Comparison of ENCODE assay signal across 17 mouse cellular contexts in the genomic region with DNA sequence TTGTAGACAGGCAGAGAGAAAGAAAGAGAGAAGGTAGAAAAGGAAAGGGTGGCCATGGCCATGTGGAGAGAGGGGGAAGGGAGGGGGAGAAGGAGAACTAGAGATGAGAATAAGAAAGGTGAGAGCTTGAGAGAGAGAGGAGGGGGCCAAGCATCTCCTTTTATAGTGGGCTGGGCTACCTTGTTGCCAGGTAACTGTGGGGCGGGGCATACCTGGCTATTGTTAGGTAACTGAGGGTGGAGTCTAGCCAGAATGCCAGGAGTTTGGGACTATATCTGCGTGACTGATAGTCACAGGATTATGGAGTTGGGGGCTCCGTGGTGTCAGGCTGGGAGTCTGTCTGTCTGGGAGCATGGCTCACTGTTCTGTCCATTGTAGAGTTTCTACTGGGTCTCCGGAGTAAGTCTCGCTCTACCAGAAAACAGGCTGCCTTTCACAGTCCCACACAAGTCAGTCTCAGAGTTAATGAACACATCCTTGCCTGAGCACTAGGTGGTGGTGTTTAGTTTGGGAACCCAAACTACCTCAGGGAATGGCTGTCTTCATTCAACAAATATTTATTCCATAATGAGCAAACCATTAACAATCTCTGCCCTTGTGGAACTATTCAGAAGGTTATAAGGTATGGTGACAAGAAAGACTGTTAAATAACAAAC. TPM values are rescaled to one million over a fixed set of nuclear protein-coding genes. Genes with fewer than 3 reads are reported as not detected.
DNase-seq lines count a peak whose midpoint lies in the region; ATAC-seq and TF ChIP-seq lines count a peak whose summit lies in the region.
"Had no signal": no experiment of that assay in that cellular context is flagged by ENCODE, and none has a peak within 500 bp of the region (broad histone marks: within the 10 kb centered on the region; RNA-seq: fewer than 3 reads in every experiment).

No protein-coding gene starts in this region.

- in situ Hi-C loops in Patski (cut with MboI; ENCODE audit: low pct_unique_long_range_greater_than_20kb), result no loop called here

- no peak overlapping the region for H3K9ac ChIP-seq in kidney, embryonic 15.5 days
- H3K9ac ChIP-seq in lung, postnatal 0 days (replicated peaks; ENCODE audit: low read depth), result no peak overlapping the region
- no peak overlapping the region for H3K9ac ChIP-seq in hindbrain, embryonic 16.5 days (ENCODE audit: low read depth, low read length)
- H3K9ac ChIP-seq in hindbrain, embryonic 11.5 days (ENCODE audit: low read depth, low read length), result no peak overlapping the region
- H3K9ac ChIP-seq: embryonic facial prominence, embryonic 15.5 days; hindbrain, embryonic 15.5 days; limb, embryonic 13.5 days; lung, embryonic 14.5 days; neural tube, embryonic 12.5 days had no signal

- WGBS in kidney, embryonic 15.5 days, result 75% methylated on average over 5 of the region's 5 CpGs
- WGBS in lung, postnatal 0 days, result 69% methylated on average over 5 of the region's 5 CpGs
- WGBS in hindbrain, embryonic 16.5 days, result 61% methylated on average over 5 of the region's 5 CpGs
- 60% methylated on average over 5 of the region's 5 CpGs for WGBS in hindbrain, embryonic 11.5 days

- H3K9me3 ChIP-seq in kidney, embryonic 15.5 days (replicated peaks), result 0 out of 2 replicates have a peak, but pooled peaks cover 4% of the 10 kb centered on the region
- H3K9me3 ChIP-seq in lung, postnatal 0 days (ENCODE audit: low read length), result peaks cover 5% of the 10 kb centered on the region; the same call in 1 of the 2 replicates
- peaks cover 6% of the 10 kb centered on the region; the same call in 1 of the 2 replicates for H3K9me3 ChIP-seq in hindbrain, embryonic 16.5 days (ENCODE audit: control insufficient read depth, low read length)
- no peaks in the 10 kb centered on the region for H3K9me3 ChIP-seq in hindbrain, embryonic 11.5 days (ENCODE audit: control insufficient read depth, low read length)
- H3K9me3 ChIP-seq: embryonic facial prominence, embryonic 15.5 days had no signal

- POLR2A ChIA-PET in Patski (lab: Charles Lee), result no interaction called here

- DNase-seq in kidney, adult 18-20 months, result peak; percentile 16
- DNase-seq in lung, postnatal 0 days (ENCODE audit: low spot score), result no peak
- DNase-seq in lung, postnatal 10 days, result no peak
- DNase-seq in Patski (ENCODE audit: low read depth, low spot score), result peak; percentile 24
- no peak for DNase-seq in hindbrain, embryonic 11.5 days (ENCODE audit: low spot score)
- DNase-seq: cerebellum, adult 8-10 months; lung, embryonic 14.5 days; right cerebral cortex, postnatal 25 days; thymus, adult 18-20 months had no signal

- TF ChIP-seq CTCF in lung, postnatal 0 days (IDR thresholded peaks at IDR 0.05), result peak; percentile 34
- peak; percentile 67 for TF ChIP-seq CTCF in Patski (IDR thresholded peaks at IDR 0.05)

- no peak for TF ChIP-seq EP300 in lung, postnatal 0 days (IDR thresholded peaks at IDR 0.05)

- ATAC-seq in kidney, embryonic 15.5 days (replicated peaks; ENCODE audit: low FRiP score), result no peak
- ATAC-seq in lung, postnatal 0 days, result no peak
- ATAC-seq in Patski, result peak; percentile 87
- no peak for ATAC-seq in hindbrain, embryonic 16.5 days
- no peak for ATAC-seq in hindbrain, embryonic 11.5 days (ENCODE audit: low FRiP score)
- ATAC-seq: midbrain, embryonic 16.5 days had no signal

- no peaks in the 10 kb centered on the region for H3K36me3 ChIP-seq in kidney, embryonic 15.5 days
- no peaks in the 10 kb centered on the region for H3K36me3 ChIP-seq in lung, postnatal 0 days (ENCODE audit: insufficient read depth, low read length)
- H3K36me3 ChIP-seq in hindbrain, embryonic 16.5 days (ENCODE audit: control insufficient read depth, insufficient read depth, low read length), result no peaks in the 10 kb centered on the region
- no peaks in the 10 kb centered on the region for H3K36me3 ChIP-seq in hindbrain, embryonic 11.5 days (ENCODE audit: control insufficient read depth, insufficient read depth, low read length)
- H3K36me3 ChIP-seq: embryonic facial prominence, embryonic 15.5 days; hindbrain, embryonic 15.5 days; neural tube, embryonic 12.5 days had no signal

- no peak overlapping the region for H3K4me3 ChIP-seq in kidney, embryonic 15.5 days (replicated peaks)
- no peak overlapping the region for H3K4me3 ChIP-seq in lung, postnatal 0 days (ENCODE audit: low read depth, low read length)
- no peak overlapping the region for H3K4me3 ChIP-seq in hindbrain, embryonic 16.5 days (ENCODE audit: low read length)
- H3K4me3 ChIP-seq in hindbrain, embryonic 11.5 days (ENCODE audit: low read depth, low read length), result no peak overlapping the region
- H3K4me3 ChIP-seq: embryonic facial prominence, embryonic 15.5 days; hindbrain, embryonic 15.5 days; limb, embryonic 13.5 days; neural tube, embryonic 12.5 days had no signal

- H3K4me1 ChIP-seq in kidney, embryonic 15.5 days, result 0 out of 2 replicates have a peak, but pooled peaks cover 11% of the 10 kb centered on the region
- H3K4me1 ChIP-seq in lung, postnatal 0 days (ENCODE audit: insufficient read depth, low read depth, low read length), result no peaks in the 10 kb centered on the region
- peaks cover 7% of the 10 kb centered on the region; the same call in 1 of the 2 replicates for H3K4me1 ChIP-seq in hindbrain, embryonic 16.5 days (ENCODE audit: control insufficient read depth, insufficient read depth, low read depth, low read length)
- peaks cover 2% of the 10 kb centered on the region; the same call in 1 of the 2 replicates for H3K4me1 ChIP-seq in hindbrain, embryonic 11.5 days (replicated peaks; ENCODE audit: control insufficient read depth, insufficient read depth, low read length)
- H3K4me1 ChIP-seq: embryonic facial prominence, embryonic 15.5 days had no signal

- CTCF ChIA-PET in Patski (lab: Charles Lee), result interaction anchor here (2.0 kb wide), 1 partner anchor 49 kb away, joined by 6 read pairs; no protein-coding TSS in a partner anchor

- H3K27ac ChIP-seq in kidney, embryonic 15.5 days, result no peak overlapping the region
- no peak overlapping the region for H3K27ac ChIP-seq in lung, postnatal 0 days (ENCODE audit: low read length)
- H3K27ac ChIP-seq in hindbrain, embryonic 16.5 days (ENCODE audit: low read depth, low read length), result no peak overlapping the region
- H3K27ac ChIP-seq in hindbrain, embryonic 11.5 days (ENCODE audit: low read depth, low read length), result no peak overlapping the region
- H3K27ac ChIP-seq: embryonic facial prominence, embryonic 15.5 days; hindbrain, embryonic 15.5 days; limb, embryonic 13.5 days; neural tube, embryonic 12.5 days had no signal

- no peaks in the 10 kb centered on the region for H3K27me3 ChIP-seq in kidney, embryonic 15.5 days
- H3K27me3 ChIP-seq in lung, postnatal 0 days (replicated peaks; ENCODE audit: insufficient read depth, low read length), result no peaks in the 10 kb centered on the region
- no peaks in the 10 kb centered on the region for H3K27me3 ChIP-seq in Patski
- H3K27me3 ChIP-seq in hindbrain, embryonic 16.5 days (replicated peaks; ENCODE audit: control insufficient read depth, insufficient read depth, low read length), result no peaks in the 10 kb centered on the region
- no peaks in the 10 kb centered on the region for H3K27me3 ChIP-seq in hindbrain, embryonic 11.5 days (ENCODE audit: control insufficient read depth, insufficient read depth, low read length)
- H3K27me3 ChIP-seq: embryonic facial prominence, embryonic 15.5 days; hindbrain, embryonic 15.5 days; limb, embryonic 13.5 days had no signal

- no peak overlapping the region for H3K4me2 ChIP-seq in kidney, embryonic 15.5 days
- no peak overlapping the region for H3K4me2 ChIP-seq in lung, postnatal 0 days (replicated peaks; ENCODE audit: low read depth, low read length)
- H3K4me2 ChIP-seq in hindbrain, embryonic 16.5 days (ENCODE audit: low read length), result no peak overlapping the region
- no peak overlapping the region for H3K4me2 ChIP-seq in hindbrain, embryonic 11.5 days (replicated peaks; ENCODE audit: low read depth, low read length)
- H3K4me2 ChIP-seq: embryonic facial prominence, embryonic 15.5 days; hindbrain, embryonic 15.5 days; limb, embryonic 13.5 days; lung, embryonic 14.5 days; neural tube, embryonic 12.5 days had no signal

RNA-seq across cellular contexts. Expression of gene Appl1, which starts 10.6 kb away (rescaled TPM):
- 39.2 and 41.8 TPM in 2 replicates for polyA plus RNA-seq in kidney, embryonic 15.5 days (2015; fragmentation: Nextera tagmentation; extraction: Ambion mirVana)
- polyA plus RNA-seq in lung, postnatal 0 days (2015; fragmentation: Nextera tagmentation; extraction: Ambion mirVana), result 27.8 and 29.9 TPM in 2 replicates
- polyA plus RNA-seq in Patski (2021), result 18.3 TPM
- polyA plus RNA-seq in hindbrain, embryonic 16.5 days (2015; fragmentation: Nextera tagmentation; extraction: Ambion mirVana), result 41.9 and 50.7 TPM in 2 replicates
- 47.7 and 62.6 TPM in 2 replicates for polyA plus RNA-seq in hindbrain, embryonic 11.5 days (2014; fragmentation: Nextera tagmentation; extraction: Ambion mirVana)

RNA-seq across cellular contexts. Expression of gene Hesx1, which starts 12.6 kb away (rescaled TPM):
- polyA plus RNA-seq in kidney, embryonic 15.5 days (2015; fragmentation: Nextera tagmentation; extraction: Ambion mirVana), result 1.1 and 1.4 TPM in 2 replicates
- not detected in 2 replicates for polyA plus RNA-seq in lung, postnatal 0 days (2015; fragmentation: Nextera tagmentation; extraction: Ambion mirVana)
- polyA plus RNA-seq in Patski (2021), result not detected
- 0.32 and 0.48 TPM in 2 replicates for polyA plus RNA-seq in hindbrain, embryonic 16.5 days (2015; fragmentation: Nextera tagmentation; extraction: Ambion mirVana)
- 0.23 TPM in 1 of 2 replicates, not detected in the other for polyA plus RNA-seq in hindbrain, embryonic 11.5 days (2014; fragmentation: Nextera tagmentation; extraction: Ambion mirVana)
- polyA plus RNA-seq: frontal cortex, adult 2 months; lung, embryonic 14.5 days had no signal

RNA-seq across cellular contexts. Expression of gene Il17rd, which starts 57.1 kb away (rescaled TPM):
- 5.9 and 6.2 TPM in 2 replicates for polyA plus RNA-seq in kidney, embryonic 15.5 days (2015; fragmentation: Nextera tagmentation; extraction: Ambion mirVana)
- 2.1 and 2.2 TPM in 2 replicates for polyA plus RNA-seq in lung, postnatal 0 days (2015; fragmentation: Nextera tagmentation; extraction: Ambion mirVana)
- polyA plus RNA-seq in Patski (2021), result 6.8 TPM
- 2.5 and 2.8 TPM in 2 replicates for polyA plus RNA-seq in hindbrain, embryonic 16.5 days (2015; fragmentation: Nextera tagmentation; extraction: Ambion mirVana)
- polyA plus RNA-seq in hindbrain, embryonic 11.5 days (2014; fragmentation: Nextera tagmentation; extraction: Ambion mirVana), result 5.3 and 5.7 TPM in 2 replicates

Comparison
In these comparisons a context has a peak if more than half of its experiments do, and no peak if none do; other contexts are left out.
1. DNase-seq: peak in kidney, adult 18-20 months (single experiment) and Patski (single experiment); none in lung, postnatal 0 days (single experiment), lung, postnatal 10 days (single experiment) and hindbrain, embryonic 11.5 days (single experiment).